Mouse (Mus musculus) naive thymus-derived CD4-positive, alpha-beta T cell, adult 5 months (primary cell): Measurements from ENCODE around the gene Gm11236. TPM values are rescaled to one million over a fixed set of nuclear protein-coding genes. Genes with fewer than 3 reads are reported as not detected.

Experiments used
- polyA plus RNA-seq: library from polyadenylated mRNA; unstranded; fragments of 100-300 nt; shearing (Covaris generic); gene quantifications from one replicate; pipeline ENCODE4 v1.2.1, GENCODE M21; 2017

The Gm11236 gene
- not detected for polyA plus RNA-seq

DNA sequence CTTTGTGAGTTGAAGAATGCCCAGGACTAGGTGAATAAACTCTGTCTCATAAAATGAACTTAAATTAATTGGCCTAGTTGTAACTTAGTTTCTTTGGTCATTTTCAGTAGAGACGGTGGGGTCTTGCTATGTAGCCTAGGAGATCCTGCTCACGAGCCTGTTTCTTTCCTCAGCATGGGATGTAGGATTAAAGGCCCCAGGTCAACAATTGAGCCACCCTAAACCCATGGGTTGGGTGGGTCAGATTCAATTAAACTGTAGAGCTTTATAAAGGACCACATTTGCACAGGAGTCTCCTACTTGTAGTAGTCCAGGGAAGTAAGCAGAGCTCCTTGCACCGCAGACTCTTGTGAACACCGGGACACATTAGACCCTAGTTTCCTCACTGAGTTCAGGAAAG is at the start of gene Gm11236:
Gm11236 (plus strand) TSS at position 301 of the 400 bp plus-strand sequence.

DNA sequence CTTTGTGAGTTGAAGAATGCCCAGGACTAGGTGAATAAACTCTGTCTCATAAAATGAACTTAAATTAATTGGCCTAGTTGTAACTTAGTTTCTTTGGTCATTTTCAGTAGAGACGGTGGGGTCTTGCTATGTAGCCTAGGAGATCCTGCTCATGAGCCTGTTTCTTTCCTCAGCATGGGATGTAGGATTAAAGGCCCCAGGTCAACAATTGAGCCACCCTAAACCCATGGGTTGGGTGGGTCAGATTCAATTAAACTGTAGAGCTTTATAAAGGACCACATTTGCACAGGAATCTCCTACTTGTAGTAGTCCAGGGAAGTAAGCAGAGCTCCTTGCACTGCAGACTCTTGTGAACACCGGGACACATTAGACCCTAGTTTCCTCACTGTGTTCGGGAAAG is 30.3 kb upstream of the Gm11236 start, which contains the start of gene Gm11238:
Gm11238 (plus strand) TSS at position 301 of the 400 bp plus-strand sequence.

DNA sequence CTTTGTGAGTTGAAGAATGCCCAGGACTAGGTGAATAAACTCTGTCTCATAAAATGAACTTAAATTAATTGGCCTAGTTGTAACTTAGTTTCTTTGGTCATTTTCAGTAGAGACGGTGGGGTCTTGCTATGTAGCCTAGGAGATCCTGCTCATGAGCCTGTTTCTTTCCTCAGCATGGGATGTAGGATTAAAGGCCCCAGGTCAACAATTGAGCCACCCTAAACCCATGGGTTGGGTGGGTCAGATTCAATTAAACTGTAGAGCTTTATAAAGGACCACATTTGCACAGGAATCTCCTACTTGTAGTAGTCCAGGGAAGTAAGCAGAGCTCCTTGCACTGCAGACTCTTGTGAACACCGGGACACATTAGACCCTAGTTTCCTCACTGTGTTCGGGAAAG is 15.2 kb upstream of the Gm11236 start, which contains the start of gene Gm11237:
Gm11237 (plus strand) TSS at position 301 of the 400 bp plus-strand sequence.

DNA sequence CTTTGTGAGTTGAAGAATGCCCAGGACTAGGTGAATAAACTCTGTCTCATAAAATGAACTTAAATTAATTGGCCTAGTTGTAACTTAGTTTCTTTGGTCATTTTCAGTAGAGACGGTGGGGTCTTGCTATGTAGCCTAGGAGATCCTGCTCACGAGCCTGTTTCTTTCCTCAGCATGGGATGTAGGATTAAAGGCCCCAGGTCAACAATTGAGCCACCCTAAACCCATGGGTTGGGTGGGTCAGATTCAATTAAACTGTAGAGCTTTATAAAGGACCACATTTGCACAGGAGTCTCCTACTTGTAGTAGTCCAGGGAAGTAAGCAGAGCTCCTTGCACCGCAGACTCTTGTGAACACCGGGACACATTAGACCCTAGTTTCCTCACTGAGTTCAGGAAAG is 30.1 kb downstream of the Gm11236 start, which contains the start of gene Gm11239:
Gm11239 (plus strand) TSS at position 301 of the 400 bp plus-strand sequence.

DNA sequence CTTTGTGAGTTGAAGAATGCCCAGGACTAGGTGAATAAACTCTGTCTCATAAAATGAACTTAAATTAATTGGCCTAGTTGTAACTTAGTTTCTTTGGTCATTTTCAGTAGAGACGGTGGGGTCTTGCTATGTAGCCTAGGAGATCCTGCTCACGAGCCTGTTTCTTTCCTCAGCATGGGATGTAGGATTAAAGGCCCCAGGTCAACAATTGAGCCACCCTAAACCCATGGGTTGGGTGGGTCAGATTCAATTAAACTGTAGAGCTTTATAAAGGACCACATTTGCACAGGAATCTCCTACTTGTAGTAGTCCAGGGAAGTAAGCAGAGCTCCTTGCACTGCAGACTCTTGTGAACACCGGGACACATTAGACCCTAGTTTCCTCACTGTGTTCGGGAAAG is 45.3 kb downstream of the Gm11236 start, which contains the start of gene Gm428:
Gm428 (plus strand) TSS at position 301 of the 400 bp plus-strand sequence.

Other genes starting within 250 kb of the Gm11236 start
- not detected for gene Gm11487, start 233.0 kb upstream of the Gm11236 start, polyA plus RNA-seq
- gene Gm11238, start 30.2 kb upstream of the Gm11236 start, polyA plus RNA-seq: not detected
- not detected for gene Gm11237, start 15.1 kb upstream of the Gm11236 start, polyA plus RNA-seq
- not detected for gene Gm11239, start 30.2 kb downstream of the Gm11236 start, polyA plus RNA-seq
- not detected for gene Gm428, start 45.4 kb downstream of the Gm11236 start, polyA plus RNA-seq
- 0.06 TPM for gene Rasef, start 152.9 kb downstream of the Gm11236 start, polyA plus RNA-seq
- not detected for gene Gm11758, start 238.1 kb downstream of the Gm11236 start, polyA plus RNA-seq